Mouse (Mus musculus) hindbrain, embryonic 10.5 days (tissue): ENCODE results near the gene Skint2. TPM values are rescaled to one million over a fixed set of nuclear protein-coding genes. Genes with fewer than 3 reads are reported as not detected.

Experiments
- DNase-seq: peaks from one replicate; pipeline ENCODE4 v3.0.0-alpha.2; 2017; ENCODE audit warnings: low spot score
- H3K27ac ChIP-seq: fragments of 300-500 bp; sonication (generic); 2 replicates; pipeline ENCODE4 v1.5.1; 2016; ENCODE audit warnings: mild to moderate bottlenecking, moderate library complexity
- H3K27me3 ChIP-seq: fragments of 300-500 bp; sonication (generic); 2 replicates; pipeline ENCODE4 v1.6.1; 2016; ENCODE audit warnings: mild to moderate bottlenecking; ENCODE audit not compliant: poor library complexity, insufficient read depth, severe bottlenecking
- H3K36me3 ChIP-seq: fragments of 300-500 bp; sonication (generic); 2 replicates; pipeline ENCODE4 v1.6.1; 2016; ENCODE audit warnings: mild to moderate bottlenecking, moderate library complexity
- H3K4me1 ChIP-seq: fragments of 300-500 bp; sonication (generic); replicated peaks from 2 replicates; pipeline ENCODE4 v1.6.1; 2016; ENCODE audit warnings: mild to moderate bottlenecking
- H3K4me3 ChIP-seq: fragments of 300-500 bp; sonication (generic); 2 replicates; pipeline ENCODE4 v1.5.1; 2016; ENCODE audit warnings: mild to moderate bottlenecking, moderate library complexity
- H3K9me3 ChIP-seq: fragments of 300-500 bp; sonication (generic); 2 replicates; pipeline ENCODE4 v1.6.1; 2016; ENCODE audit warnings: mild to moderate bottlenecking, moderate library complexity
- WGBS: fragments of 180-500 bp; shearing (Covaris S2); methylation state at CpG from one replicate; pipeline ENCODE4 v1.1.7; 2016; 5-methylcytosine and 5-hydroxymethylcytosine counted together
- polyA plus RNA-seq: library from polyadenylated mRNA; unstranded; fragments of >200 nt; fragmentation: Nextera tagmentation; extraction: Ambion mirVana; gene quantifications from 2 replicates; pipeline ENCODE4 v1.2.1, GENCODE M21; 2016

Skint2 gene
- polyA plus RNA-seq = not detected in 2 replicates

GRCm38 (mm10) chr4:112556894-112557293 is at the start of gene Skint2:
TSS of gene Skint2 (plus strand) at chr4:112557194.
- no peaks in the 10 kb centered on the region for H3K36me3 ChIP-seq
- no peaks in the 10 kb centered on the region for H3K4me1 ChIP-seq
- DNase-seq = no peak
- no peaks in the 10 kb centered on the region for H3K27me3 ChIP-seq
- no peak within 1 kb of the TSS for H3K27ac ChIP-seq
- H3K4me3 ChIP-seq = no peak within 1 kb of the TSS
- no peaks in the 10 kb centered on the region for H3K9me3 ChIP-seq
- WGBS = 79% methylated on average over 2 of the region's 2 CpGs

Other genes starting within 250 kb of the Skint2 start
- gene Skint9, start 123.2 kb upstream of the Skint2 start, polyA plus RNA-seq = not detected in 2 replicates
- gene Skint10, start 217.7 kb downstream of the Skint2 start, polyA plus RNA-seq = not detected in 2 replicates